Mouse (Mus musculus): Measurements from ENCODE around the gene St6gal1.

St6gal1 gene

DNA sequence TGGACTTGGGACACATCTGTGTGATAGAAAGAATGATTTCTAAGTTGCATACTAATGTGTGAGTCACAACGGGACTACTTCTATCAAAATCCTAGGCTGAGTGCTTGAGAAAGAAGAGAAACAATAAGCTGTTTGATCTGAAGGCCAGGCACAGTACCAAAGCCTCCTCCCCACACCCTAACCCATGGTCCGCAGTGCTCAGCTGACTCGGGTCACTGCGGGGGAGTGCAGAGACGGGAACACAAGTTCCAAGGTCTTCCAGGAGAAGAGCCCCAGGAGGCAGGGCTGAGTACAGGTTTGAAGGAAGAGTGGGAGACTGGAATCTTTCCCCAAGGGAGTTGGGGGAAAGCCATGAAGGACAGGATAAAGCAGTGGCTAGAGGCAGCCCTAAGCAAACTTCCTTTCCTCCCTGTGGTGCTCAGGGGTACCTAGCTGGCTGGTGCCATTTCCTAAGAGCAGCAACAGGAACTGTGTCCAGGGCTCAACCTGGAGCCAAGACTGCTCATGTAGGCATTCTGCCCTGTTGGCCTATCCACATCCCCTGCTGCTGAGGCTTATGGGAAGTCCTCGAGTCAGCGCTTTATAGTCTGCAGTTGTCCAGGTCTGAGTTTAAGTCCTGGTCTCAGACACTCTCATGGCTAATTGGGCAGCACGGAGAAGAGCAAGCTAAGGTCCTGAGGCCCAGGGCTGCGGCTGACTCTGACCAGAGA is 48.1 kb downstream of the St6gal1 start:
- no peak for DNase-seq (ENCODE audit: low spot score)

GRCm38 (mm10) chr16:23274005-23274404 is 49.5 kb downstream of the St6gal1 start:
- no peak for DNase-seq (ENCODE audit: low spot score)

DNA sequence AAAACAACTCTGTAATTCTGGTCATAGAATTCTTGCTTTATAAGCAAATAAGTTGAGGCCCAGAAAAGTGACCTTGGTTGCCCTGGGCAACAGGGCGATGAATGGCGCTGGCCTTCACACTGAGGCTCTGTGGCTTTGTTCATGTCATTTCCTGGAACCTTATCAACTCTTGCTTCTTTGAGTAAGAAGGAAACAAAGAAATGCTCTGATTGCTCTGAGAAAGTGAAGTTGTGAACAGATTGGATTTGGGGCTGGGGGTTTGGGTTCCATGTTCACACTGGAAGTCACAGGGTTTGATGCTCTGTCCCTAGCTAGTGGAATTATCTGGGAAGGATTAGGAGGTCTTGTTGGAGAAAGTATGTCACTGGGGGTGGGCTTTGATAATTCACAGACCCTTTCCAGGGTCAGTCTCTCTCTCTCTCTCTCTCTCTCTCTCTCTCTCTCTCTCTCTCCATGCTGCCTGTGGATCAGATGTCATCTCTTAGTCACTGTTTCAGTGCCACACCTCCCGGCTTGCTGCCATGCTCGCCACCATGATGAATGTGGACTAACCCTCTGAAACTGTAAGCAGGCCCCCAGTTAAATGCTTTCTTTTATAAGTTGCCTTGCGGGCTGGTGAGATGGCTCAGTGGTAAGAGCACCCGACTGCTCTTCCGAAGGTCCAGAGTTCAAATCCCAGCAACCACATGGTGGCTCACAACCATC is 50.2 kb downstream of the St6gal1 start:
- no peak for DNase-seq (ENCODE audit: low spot score)

GRCm38 (mm10) chr16:23275661-23276060 is 51.1 kb downstream of the St6gal1 start:
- DNase-seq (ENCODE audit: low spot score), result no peak

GRCm38 (mm10) chr16:23279879-23280741 is 55.6 kb downstream of the St6gal1 start:
- no peak for DNase-seq (ENCODE audit: low spot score)

- DNase-seq (ENCODE audit: low spot score), result no peak
Observed at GRCm38 (mm10) chr16:23280742-23281090, 56.2 kb downstream of the St6gal1 start.

GRCm38 (mm10) chr16:23282241-23282640 is 57.7 kb downstream of the St6gal1 start:
- DNase-seq (ENCODE audit: low spot score), result no peak

GRCm38 (mm10) chr16:23282941-23283340 is 58.4 kb downstream of the St6gal1 start:
- DNase-seq (ENCODE audit: low spot score), result no peak

- DNase-seq (ENCODE audit: low spot score), result no peak
Observed at GRCm38 (mm10) chr16:23283677-23284076, 59.1 kb downstream of the St6gal1 start.

DNA sequence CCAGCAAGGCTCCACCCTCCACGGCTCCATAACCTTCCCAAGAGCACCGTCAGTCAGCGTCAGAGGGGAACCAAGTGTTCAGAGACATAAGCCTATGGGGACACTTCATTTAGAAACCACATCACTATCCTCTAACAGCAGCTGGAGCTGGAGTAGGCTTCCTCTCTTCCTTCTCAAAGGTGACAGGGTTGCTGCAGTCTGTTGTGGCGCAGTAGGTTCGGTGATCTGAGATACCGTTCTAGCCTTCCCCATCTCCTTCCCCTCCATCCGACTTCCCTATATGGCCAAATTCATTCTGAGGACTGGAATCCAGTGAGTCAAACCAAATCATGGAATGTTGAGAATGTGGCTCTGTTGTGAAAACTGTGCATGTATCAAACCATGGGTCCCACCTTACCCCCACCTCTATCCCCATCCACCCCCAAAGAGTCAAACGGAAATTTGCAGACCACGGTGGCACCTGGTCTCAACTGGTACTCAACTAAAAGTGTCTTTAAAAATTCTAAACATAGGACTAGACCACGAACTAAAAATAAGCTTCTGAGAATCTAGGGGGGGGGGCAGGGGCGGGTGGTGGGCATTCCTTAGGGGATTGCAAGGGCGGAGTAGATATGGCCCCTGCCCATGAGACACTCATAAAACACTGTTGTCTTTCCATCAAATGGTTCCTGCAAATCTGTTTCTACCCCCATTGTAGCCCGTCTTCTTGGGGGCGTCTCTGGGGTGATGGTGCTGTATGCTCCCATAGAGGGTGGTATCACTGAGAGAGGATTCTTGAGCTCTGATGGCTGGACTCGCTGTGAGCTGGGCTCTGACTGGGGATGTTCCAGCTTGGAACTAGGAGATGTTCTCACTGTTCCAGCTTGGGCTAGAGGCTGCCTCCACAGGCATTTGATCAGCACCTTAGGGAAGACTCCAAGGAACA is 60.2 kb downstream of the St6gal1 start:
- DNase-seq (ENCODE audit: low spot score), result no peak

DNA sequence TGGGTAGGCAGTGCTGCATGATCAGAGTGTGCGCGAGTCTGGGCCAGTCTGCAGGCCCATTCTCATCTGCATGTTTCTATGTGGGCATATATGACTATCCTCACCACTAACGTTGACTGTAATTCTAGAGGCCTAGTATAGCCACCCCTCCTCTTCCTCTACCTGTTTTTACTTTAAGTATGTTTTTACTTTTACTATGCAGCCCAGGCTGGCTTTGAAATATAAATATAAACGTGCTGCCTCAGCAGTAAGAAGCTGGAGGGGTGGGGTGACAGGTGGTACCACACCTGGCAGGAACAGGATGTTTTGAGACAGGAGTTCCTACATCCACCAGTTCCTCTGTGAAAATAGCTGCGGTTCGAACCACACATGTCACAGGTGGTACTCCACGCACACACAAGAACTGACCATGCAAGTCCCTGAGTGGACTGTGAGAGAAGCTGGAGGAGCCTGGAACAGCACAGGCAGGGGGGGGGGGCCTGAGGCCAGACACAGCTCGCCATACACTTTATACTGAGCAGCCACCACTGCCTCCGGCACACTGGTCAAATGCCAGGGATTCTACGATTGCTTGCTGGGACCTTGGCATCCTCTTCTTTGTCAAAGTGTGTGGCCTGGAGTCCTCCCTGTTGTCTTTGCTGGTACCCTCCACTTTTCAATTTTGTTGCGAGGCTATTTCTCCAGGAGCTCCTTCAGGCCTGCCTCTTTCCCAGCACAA is 62.0 kb downstream of the St6gal1 start:
- no peak for DNase-seq (ENCODE audit: low spot score)

- no peak for DNase-seq (ENCODE audit: low spot score)
Observed at GRCm38 (mm10) chr16:23287312-23288040, 62.9 kb downstream of the St6gal1 start.

GRCm38 (mm10) chr16:23288103-23288502 is 63.6 kb downstream of the St6gal1 start:
- DNase-seq (ENCODE audit: low spot score), result no peak

- no peak for DNase-seq (ENCODE audit: low spot score)
Observed at GRCm38 (mm10) chr16:23289424-23289823, 64.9 kb downstream of the St6gal1 start.

GRCm38 (mm10) chr16:23290171-23290570 is 65.6 kb downstream of the St6gal1 start:
- no peak for DNase-seq (ENCODE audit: low spot score)

GRCm38 (mm10) chr16:23291521-23291920 is 67.0 kb downstream of the St6gal1 start:
- DNase-seq (ENCODE audit: low spot score), result no peak

GRCm38 (mm10) chr16:23294236-23294635 is 69.7 kb downstream of the St6gal1 start:
- no peak for DNase-seq (ENCODE audit: low spot score)

DNA sequence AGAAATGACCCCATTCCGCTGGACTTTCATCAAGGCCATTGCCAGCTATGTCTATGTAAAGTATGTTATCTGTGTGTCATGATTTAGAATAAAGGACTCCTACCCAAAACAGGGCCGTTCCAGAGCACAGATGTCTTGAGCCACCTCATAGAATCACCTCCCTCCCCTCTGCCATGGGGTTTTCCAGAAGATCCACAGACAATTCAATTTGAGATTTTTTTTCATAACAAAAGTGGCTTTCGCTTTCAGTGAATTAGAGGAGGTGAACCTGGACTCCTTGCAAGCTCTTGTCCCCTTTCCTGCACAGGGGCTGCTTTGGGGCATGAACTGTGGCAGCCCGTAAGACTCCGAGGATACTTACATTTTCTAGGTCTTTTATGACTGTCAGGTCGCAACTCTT is 70.2 kb downstream of the St6gal1 start:
- no peak for DNase-seq (ENCODE audit: low spot score)

- no peak for DNase-seq (ENCODE audit: low spot score)
Observed at GRCm38 (mm10) chr16:23295720-23296119, 71.2 kb downstream of the St6gal1 start.

DNA sequence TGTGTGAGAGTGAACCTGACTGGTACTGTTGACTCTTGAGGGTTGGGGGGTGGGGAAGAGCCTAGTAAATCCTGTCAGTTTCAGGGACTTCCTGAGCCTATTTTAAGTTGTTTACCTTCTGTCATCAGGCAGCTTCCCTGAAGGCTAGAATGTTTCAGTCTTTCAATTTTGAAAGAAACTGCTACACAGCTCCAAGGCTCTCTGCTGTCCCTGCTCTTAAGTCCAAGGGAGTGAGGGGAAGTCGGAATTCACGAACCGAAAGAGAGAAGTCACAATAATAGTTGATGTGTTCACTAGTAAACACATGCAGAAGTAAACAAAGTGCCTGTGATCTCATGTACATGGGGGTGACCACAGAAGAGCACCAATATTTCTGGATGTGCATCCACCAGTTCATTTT is 72.2 kb downstream of the St6gal1 start:
- DNase-seq (ENCODE audit: low spot score), result no peak
